Mouse (Mus musculus) midbrain, postnatal 0 days (tissue): ENCODE data around the gene A630095N17Rik. TPM values are rescaled to one million over a fixed set of nuclear protein-coding genes. Genes with fewer than 3 reads are reported as not detected.

ENCODE experiments used
- ATAC-seq: fragments of 200-750 bp; cut with Nextera tagmentation; 2 replicates; pipeline ENCODE4 v1.8.0; 2017; ENCODE audit warnings: moderate number of reproducible peaks, mild to moderate bottlenecking, moderate TSS enrichment, moderate library complexity; ENCODE audit not compliant: low FRiP score
- DNase-seq: peaks from one replicate; pipeline ENCODE4 v3.0.0-alpha.2; 2015; ENCODE audit warnings: low spot score
- H3K27ac ChIP-seq: fragments of 300-500 bp; sonication (generic); 2 replicates; pipeline ENCODE4 v1.5.1; 2014; ENCODE audit warnings: low read depth, mild to moderate bottlenecking, low read length, mixed read lengths
- H3K27me3 ChIP-seq: fragments of 300-500 bp; sonication (generic); 2 replicates; pipeline ENCODE4 v1.6.1; 2014; ENCODE audit warnings: low read length, control low read depth, mixed read lengths; ENCODE audit not compliant: insufficient read depth
- H3K36me3 ChIP-seq: fragments of 300-500 bp; sonication (generic); 2 replicates; pipeline ENCODE4 v1.6.1; 2014; ENCODE audit warnings: low read length, control low read depth, mixed read lengths; ENCODE audit not compliant: insufficient read depth
- H3K4me1 ChIP-seq: fragments of 300-500 bp; sonication (generic); 2 replicates; pipeline ENCODE4 v1.6.1; 2014; ENCODE audit warnings: mild to moderate bottlenecking, control low read depth, antibody characterized with exemption, low read length, mixed read lengths; ENCODE audit not compliant: insufficient read depth
- H3K4me2 ChIP-seq: fragments of 300-500 bp; sonication (generic); 2 replicates; pipeline ENCODE4 v1.6.1; 2014; ENCODE audit warnings: low read depth, mild to moderate bottlenecking, low read length, mixed read lengths; ENCODE audit not compliant: poor library complexity, severe bottlenecking
- H3K4me3 ChIP-seq: fragments of 300-500 bp; sonication (generic); 2 replicates; pipeline ENCODE4 v1.5.1; 2014; ENCODE audit warnings: low read depth, mild to moderate bottlenecking, low read length, moderate library complexity
- H3K9ac ChIP-seq: fragments of 300-500 bp; sonication (generic); replicated peaks from 2 replicates; pipeline ENCODE4 v1.6.1; 2014; ENCODE audit warnings: mild to moderate bottlenecking, low read length, moderate library complexity, mixed read lengths; ENCODE audit not compliant: poor library complexity, severe bottlenecking
- H3K9me3 ChIP-seq: fragments of 300-500 bp; sonication (generic); 2 replicates; pipeline ENCODE4 v1.6.1; 2016; ENCODE audit warnings: low read length, control low read depth
- CTCF ChIP-seq: IDR thresholded peaks from 2 replicates; pipeline ENCODE4 v1.5.1; 2016; ENCODE audit warnings: antibody characterized with exemption, mild to moderate bottlenecking
- WGBS: fragments of 180-500 bp; shearing (Covaris S2); extraction: QIAGEN DNeasy Blood & Tissue Kit; methylation state at CpG from one replicate; pipeline ENCODE4 v1.1.7; 2014; 5-methylcytosine and 5-hydroxymethylcytosine counted together
- polyA plus RNA-seq: library from polyadenylated mRNA; unstranded; fragments of >200 nt; fragmentation: Nextera tagmentation; extraction: Ambion mirVana; gene quantifications from 2 replicates; pipeline ENCODE4 v1.2.1, GENCODE M21; 2015
- total RNA-seq: library from RNA; depleted of rRNA; stranded (reverse); fragments of >200 nt; gene quantifications from 2 replicates; pipeline ENCODE4 v1.2.3, GENCODE M21; 2014

A630095N17Rik gene
- total and polyA plus RNA-seq, 2 experiments from 2014 or later: not detected

- 81% methylated on average over 16 of the region's 16 CpGs for WGBS
These were observed 21.1 kb upstream of the A630095N17Rik start for GRCm38 (mm10) chr1:75253029-75253428.

GRCm38 (mm10) chr1:75252308-75252707 is 20.4 kb upstream of the A630095N17Rik start:
- no peak overlapping the region for H3K4me3 ChIP-seq
- H3K4me2 ChIP-seq: no peak overlapping the region
- ATAC-seq (no peak), DNase-seq (no peak)
- H3K9ac ChIP-seq: no peak overlapping the region
- 74% methylated on average over 13 of the region's 13 CpGs for WGBS
- H3K36me3 ChIP-seq: no peaks in the 10 kb centered on the region
- no peaks in the 10 kb centered on the region for H3K4me1 ChIP-seq
- H3K27me3 ChIP-seq: no peaks in the 10 kb centered on the region
- no peak overlapping the region for H3K27ac ChIP-seq
- H3K9me3 ChIP-seq: no peaks in the 10 kb centered on the region
- no peak for TF ChIP-seq CTCF

More at GRCm38 (mm10) chr1:75253029-75253428, 21.1 kb upstream of the A630095N17Rik start:
- H3K9ac ChIP-seq: no peak overlapping the region
- no peak overlapping the region for H3K4me2 ChIP-seq
- H3K27me3 ChIP-seq: no peaks in the 10 kb centered on the region
- no peaks in the 10 kb centered on the region for H3K36me3 ChIP-seq
- no peak overlapping the region for H3K27ac ChIP-seq
- no peaks in the 10 kb centered on the region for H3K4me1 ChIP-seq
- ATAC-seq: no peak
- peak; percentile 28; the same call in 1 of the 2 replicates for TF ChIP-seq CTCF
- DNase-seq: no peak
- H3K9me3 ChIP-seq: no peaks in the 10 kb centered on the region
- no peak overlapping the region for H3K4me3 ChIP-seq

GRCm38 (mm10) chr1:75251112-75251970 is 19.4 kb upstream of the A630095N17Rik start:
- peak; percentile 84 for TF ChIP-seq CTCF
- Histone ChIP-seq H3K27me3 (no peaks in the 10 kb centered on the region), H3K4me3 (no peak overlapping the region), H3K9ac (0 out of 2 replicates have a peak overlapping the region, but pooled peaks have one; percentile 39), H3K4me1 (no peaks in the 10 kb centered on the region), H3K27ac (no peak overlapping the region), H3K9me3 (no peaks in the 10 kb centered on the region), H3K4me2 (peak overlapping the region; percentile 37), H3K36me3 (no peaks in the 10 kb centered on the region)
- ATAC-seq (peak; percentile 24; the same call in 1 of the 2 replicates), DNase-seq (peak; percentile 65)
- 5% methylated on average over 21 of the region's 22 CpGs for WGBS

- H3K9me3 ChIP-seq: no peaks in the 10 kb centered on the region
- WGBS: 65% methylated on average over 3 of the region's 3 CpGs
- no peaks in the 10 kb centered on the region for H3K27me3 ChIP-seq
- no peak for ATAC-seq
- no peak overlapping the region for H3K4me2 ChIP-seq
- H3K9ac ChIP-seq: no peak overlapping the region
- no peak overlapping the region for H3K4me3 ChIP-seq
- no peaks in the 10 kb centered on the region for H3K4me1 ChIP-seq
- H3K36me3 ChIP-seq: no peaks in the 10 kb centered on the region
- no peak for TF ChIP-seq CTCF
- DNase-seq: peak; percentile 42
- H3K27ac ChIP-seq: no peak overlapping the region
These were observed 18.6 kb upstream of the A630095N17Rik start for GRCm38 (mm10) chr1:75250498-75250897.

GRCm38 (mm10) chr1:75248041-75248772 is 16.3 kb upstream of the A630095N17Rik start:
- Histone ChIP-seq H3K4me3 (no peak overlapping the region), H3K9me3 (no peaks in the 10 kb centered on the region), H3K27me3 (no peaks in the 10 kb centered on the region), H3K36me3 (peaks cover 10% of the 10 kb centered on the region), H3K4me1 (no peaks in the 10 kb centered on the region), H3K4me2 (no peak overlapping the region), H3K9ac (no peak overlapping the region), H3K27ac (no peak overlapping the region)
- ATAC-seq (no peak), DNase-seq (no peak)
- 58% methylated on average over 9 of the region's 9 CpGs for WGBS
- TF ChIP-seq CTCF: no peak
